Mouse (Mus musculus) erythroid progenitor cell, adult 5-6 weeks (primary cell): Measurements from ENCODE around the gene Gm14085. TPM values are rescaled to one million over a fixed set of nuclear protein-coding genes. Genes with fewer than 3 reads are reported as not detected.

Source experiments
- ATAC-seq: replicated peaks from 2 replicates; pipeline ENCODE4 v1.8.0; 2016; ENCODE audit warnings: moderate number of reproducible peaks, mild to moderate bottlenecking, moderate TSS enrichment, inconsistent platforms; ENCODE audit not compliant: poor library complexity, low FRiP score, severe bottlenecking
- total RNA-seq, 2 experiments: library from RNA; stranded (forward) in 1 of 2; stranded (reverse) in 1 of 2; fragments of 150-400 nt in 1 of 2; fragments of 186-747, 209-891 nt in 1 of 2; gene quantifications; 2 replicates each; pipeline versions ENCODE4 v1.2.3 to v1.2.4; 2015 to 2017; ENCODE audit warnings: low replicate concordance in 2 of 2

The Gm14085 gene
- total RNA-seq, 2 experiments from 2014 or later = 0.98 to 1.3 TPM

GRCm38 (mm10) chr2:122533378-122533777 is 48.6 kb downstream of the Gm14085 start:
- no peak for ATAC-seq

- ATAC-seq = no peak
Observed at GRCm38 (mm10) chr2:122534671-122535070, 49.9 kb downstream of the Gm14085 start.

GRCm38 (mm10) chr2:122558317-122558716 is 73.6 kb downstream of the Gm14085 start:
- ATAC-seq = no peak

- no peak for ATAC-seq
Observed at GRCm38 (mm10) chr2:122561221-122561620, 76.5 kb downstream of the Gm14085 start.

- ATAC-seq = no peak
Observed at GRCm38 (mm10) chr2:122562251-122562650, 77.5 kb downstream of the Gm14085 start.

GRCm38 (mm10) chr2:122569439-122569838 is 84.7 kb downstream of the Gm14085 start:
- no peak for ATAC-seq

- ATAC-seq = no peak
Observed at GRCm38 (mm10) chr2:122570430-122570829, 85.7 kb downstream of the Gm14085 start.

GRCm38 (mm10) chr2:122571326-122571725 is 86.6 kb downstream of the Gm14085 start:
- ATAC-seq = no peak

GRCm38 (mm10) chr2:122572438-122572837 is 87.7 kb downstream of the Gm14085 start:
- no peak for ATAC-seq

- no peak for ATAC-seq
Observed at GRCm38 (mm10) chr2:122575470-122575869, 90.7 kb downstream of the Gm14085 start.

- no peak for ATAC-seq
Observed at GRCm38 (mm10) chr2:122576295-122576694, 91.6 kb downstream of the Gm14085 start.

GRCm38 (mm10) chr2:122577316-122577715 is 92.6 kb downstream of the Gm14085 start:
- no peak for ATAC-seq

Other genes with a start within 250 kb of the Gm14085 start
- not detected in 2 replicates for gene Duox2, start 186.5 kb upstream of the Gm14085 start, total RNA-seq (2015; ENCODE audit: low replicate concordance)
- gene Duox2, start 186.5 kb upstream of the Gm14085 start, total RNA-seq (2017; ENCODE audit: low replicate concordance) = not detected in 2 replicates
- gene Duoxa2, start 186.0 kb upstream of the Gm14085 start, total RNA-seq (2015; ENCODE audit: low replicate concordance) = not detected in 2 replicates
- gene Duoxa2, start 186.0 kb upstream of the Gm14085 start, total RNA-seq (2017; ENCODE audit: low replicate concordance) = not detected in 2 replicates
- not detected in 2 replicates for gene Duoxa1, start 171.2 kb upstream of the Gm14085 start, total RNA-seq (2015; ENCODE audit: low replicate concordance)
- not detected in 2 replicates for gene Duoxa1, start 171.2 kb upstream of the Gm14085 start, total RNA-seq (2017; ENCODE audit: low replicate concordance)
- gene Duox1, start 169.3 kb upstream of the Gm14085 start, total RNA-seq (2015; ENCODE audit: low replicate concordance) = not detected in 2 replicates
- not detected in 2 replicates for gene Duox1, start 169.3 kb upstream of the Gm14085 start, total RNA-seq (2017; ENCODE audit: low replicate concordance)
- gene Shf, start 115.8 kb upstream of the Gm14085 start, total RNA-seq (2015; ENCODE audit: low replicate concordance) = 11.3 and 15.1 TPM in 2 replicates
- gene Shf, start 115.8 kb upstream of the Gm14085 start, total RNA-seq (2017; ENCODE audit: low replicate concordance) = 9.0 and 22.3 TPM in 2 replicates
- gene Slc28a2, start 58.5 kb upstream of the Gm14085 start, total RNA-seq (2015; ENCODE audit: low replicate concordance) = 9.7 and 23.1 TPM in 2 replicates
- 8.8 and 10.7 TPM in 2 replicates for gene Slc28a2, start 58.5 kb upstream of the Gm14085 start, total RNA-seq (2017; ENCODE audit: low replicate concordance)
- gene Gatm, start 126.4 kb downstream of the Gm14085 start, total RNA-seq (2015; ENCODE audit: low replicate concordance) = 30.6 and 32.3 TPM in 2 replicates
- gene Gatm, start 126.4 kb downstream of the Gm14085 start, total RNA-seq (2017; ENCODE audit: low replicate concordance) = 19.6 and 21.6 TPM in 2 replicates
- 12.6 and 13.4 TPM in 2 replicates for gene AA467197, start 152.0 kb downstream of the Gm14085 start, total RNA-seq (2015; ENCODE audit: low replicate concordance)
- gene AA467197, start 152.0 kb downstream of the Gm14085 start, total RNA-seq (2017; ENCODE audit: low replicate concordance) = 2.4 and 14.6 TPM in 2 replicates
- gene Slc30a4, start 217.7 kb downstream of the Gm14085 start, total RNA-seq (2015; ENCODE audit: low replicate concordance) = 1.1 TPM in 1 of 2 replicates, not detected in the other
- gene Slc30a4, start 217.7 kb downstream of the Gm14085 start, total RNA-seq (2017; ENCODE audit: low replicate concordance) = 0.90 and 1.5 TPM in 2 replicates